Mouse (Mus musculus) ES-Bruce4 (cell line): ENCODE measurements around the gene Rpl13.

ENCODE experiments used
- CTCF ChIP-seq: IDR thresholded peaks from one replicate; pipeline ENCODE4 v1.8.1; 2011; ENCODE audit warnings: low read depth, low read length
- EP300 ChIP-seq: IDR thresholded peaks from 2 replicates; pipeline ENCODE4 v1.6.1; 2011; ENCODE audit warnings: low read depth, low read length; ENCODE audit not compliant: insufficient read depth

DNA sequence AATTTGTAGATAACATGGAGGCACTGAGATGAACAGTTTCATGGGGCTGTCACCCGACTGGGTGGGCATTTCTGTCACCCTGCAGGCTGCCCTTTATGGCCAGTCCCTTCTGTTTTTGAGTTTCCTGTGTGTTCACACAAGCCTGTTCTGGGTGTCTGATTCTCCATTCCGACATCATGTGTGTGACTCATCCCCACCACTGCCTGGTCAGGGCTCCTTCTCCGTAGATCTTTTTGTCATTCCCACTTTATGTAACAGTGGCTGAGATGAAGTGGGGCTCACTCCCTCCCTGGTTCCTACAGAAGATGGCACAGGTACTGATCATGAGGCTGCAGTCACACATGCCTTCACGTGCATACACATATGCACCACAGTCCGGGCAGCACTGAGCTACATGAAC lies 20.5 kb downstream of the Rpl13 start:
- TF ChIP-seq EP300 (no peak), CTCF (no peak)
